Mouse (Mus musculus) myocyte (in vitro differentiated cells): ENCODE measurements around the gene Zfp239.

ENCODE experiments used
- POLR2AphosphoS2 ChIP-seq: IDR thresholded peaks from one replicate; pipeline ENCODE4 v1.6.1; 2011; ENCODE audit warnings: low read depth, control low read depth; ENCODE audit not compliant: insufficient read length
- TCF12 ChIP-seq: IDR thresholded peaks from one replicate; pipeline ENCODE4 v1.6.1; 2011; ENCODE audit warnings: mild to moderate bottlenecking, control low read depth; ENCODE audit not compliant: poor library complexity, insufficient read depth, severe bottlenecking

GRCm38 (mm10) chr6:117906590-117907271 is 44.8 kb downstream of the Zfp239 start:
- TF ChIP-seq TCF12 (no peak), POLR2AphosphoS2 (peak; percentile 80)
